ENCODE assay signal across 1 mouse cellular context in the genomic region with DNA sequence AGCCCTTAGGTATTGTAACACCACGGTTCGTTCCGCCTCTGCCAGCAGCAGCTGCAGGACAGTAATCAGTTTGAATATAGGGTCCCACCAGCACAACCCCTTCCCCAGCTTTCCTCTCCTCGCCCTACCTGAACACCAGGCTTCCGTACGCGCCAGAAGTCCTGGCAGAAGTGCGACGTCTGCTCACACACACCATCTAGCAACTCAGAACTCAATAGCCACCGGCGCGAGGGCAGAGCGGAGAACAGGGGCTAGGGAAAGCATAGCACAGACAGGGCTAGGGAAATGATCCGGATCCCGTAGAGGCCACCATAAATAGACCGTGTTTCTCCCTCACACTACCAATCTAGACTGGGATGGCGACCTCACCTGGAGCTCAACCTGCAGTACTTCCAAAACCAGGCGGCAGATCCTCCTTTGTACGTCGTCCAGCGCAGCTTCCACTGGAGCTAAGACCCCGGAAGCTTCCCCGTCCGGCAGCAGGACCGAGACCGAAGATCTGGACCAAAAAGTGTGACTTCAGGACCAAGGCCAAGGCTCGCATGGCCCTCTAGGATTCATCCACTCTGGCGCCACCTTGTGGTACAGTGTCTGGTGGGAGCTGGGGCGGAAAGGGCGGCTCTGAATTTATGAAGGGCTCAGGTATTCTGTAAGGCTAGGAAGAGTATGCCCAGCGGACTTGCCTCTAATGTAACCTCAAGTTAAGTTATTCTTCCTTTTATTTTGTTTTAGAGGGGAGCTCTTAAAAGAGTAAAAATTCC.
TF ChIP-seq lines count a peak whose summit lies in the region.

No protein-coding gene starts in this region.

TF ChIP-seq in CH12.LX, 34 proteins besides CTCF, POLR2A, EP300 and RAD21 (continued from another document):
- TF ChIP-seq USF2 (conservative IDR thresholded peaks at IDR 0.05; ENCODE audit: low read depth, low read length) (no peak), TBP (conservative IDR thresholded peaks at IDR 0.05; ENCODE audit: low read depth, low read length) (no peak), CHD1 (IDR thresholded peaks at IDR 0.05; ENCODE audit: low read depth, low read length) (no peak), SMC3 (IDR thresholded peaks at IDR 0.05; ENCODE audit: low read depth, low read length) (peak; percentile 77), ETS1 (conservative IDR thresholded peaks at IDR 0.05; ENCODE audit: low read depth, low read length) (no peak), IRF4 (IDR thresholded peaks at IDR 0.05; ENCODE audit: low read depth, low read length) (0 out of 2 replicates have a peak, but pooled peaks have one; percentile 22), MAX (IDR thresholded peaks at IDR 0.05; ENCODE audit: low read length) (0 out of 2 replicates have a peak, but pooled peaks have one; percentile 16), MXI1 (IDR thresholded peaks at IDR 0.05; ENCODE audit: low read depth, low read length) (peak; percentile 91), ZKSCAN1 (IDR thresholded peaks at IDR 0.05; ENCODE audit: borderline replicate concordance, low read depth, low read length) (no peak), MAFK (IDR thresholded peaks at IDR 0.05; ENCODE audit: insufficient replicate concordance, low read length) (no peak), SIN3A (IDR thresholded peaks at IDR 0.05; ENCODE audit: low read length) (peak; percentile 96), E2F4 (IDR thresholded peaks at IDR 0.05; ENCODE audit: insufficient replicate concordance, low read depth, low read length) (no peak), ELF1 (IDR thresholded peaks at IDR 0.05; ENCODE audit: low read depth, low read length) (0 out of 2 replicates have a peak, but pooled peaks have one; percentile 8)
